Mouse (Mus musculus) lung, postnatal 14 days (tissue): ENCODE results near the gene Rplp2.
A peak's percentile ranks its signal among the peaks of the same experiment; 100 is the strongest.
"Not testable (repeated sequence)": the region's sequence is repeated elsewhere in the genome, so short reads cannot be mapped to it uniquely, and the experiment has no call there.

Experiments used
- DNase-seq: peaks from one replicate; pipeline ENCODE4 v3.0.0; 2021

The Rplp2 gene

GRCm38 (mm10) chr7:141447110-141447991, at the start of gene Rplp2:
TSS of gene Rplp2 (plus strand) at chr7:141447370.
- DNase-seq: peak; percentile 92

- DNase-seq: peak; percentile 65
Measured at GRCm38 (mm10) chr7:141403305-141403704, 43.9 kb upstream of the Rplp2 start.

GRCm38 (mm10) chr7:141405466-141405865, 41.7 kb upstream of the Rplp2 start:
- DNase-seq: no peak

- not testable (repeated sequence) for DNase-seq
Measured at GRCm38 (mm10) chr7:141407670-141408069, 39.5 kb upstream of the Rplp2 start.

- DNase-seq: peak; percentile 94
Measured at GRCm38 (mm10) chr7:141408833-141409232, 38.3 kb upstream of the Rplp2 start.

- no peak for DNase-seq
Measured at GRCm38 (mm10) chr7:141410631-141411030, 36.5 kb upstream of the Rplp2 start.

- DNase-seq: no peak
Measured at GRCm38 (mm10) chr7:141411667-141412066, 35.5 kb upstream of the Rplp2 start.

GRCm38 (mm10) chr7:141413331-141413730, 33.8 kb upstream of the Rplp2 start:
- no peak for DNase-seq

- DNase-seq: peak; percentile 100
Measured at GRCm38 (mm10) chr7:141413809-141414584, 33.2 kb upstream of the Rplp2 start, which contains the start of gene Gatd1. TSS of gene Gatd1 (minus strand) at chr7:141414136.

- DNase-seq: no peak
Measured at GRCm38 (mm10) chr7:141416144-141416841, 30.9 kb upstream of the Rplp2 start.

GRCm38 (mm10) chr7:141417731-141418681, 29.2 kb upstream of the Rplp2 start:
- DNase-seq: no peak

GRCm38 (mm10) chr7:141418970-141419369, 28.2 kb upstream of the Rplp2 start:
- peak; percentile 50 for DNase-seq

- no peak for DNase-seq
Measured at GRCm38 (mm10) chr7:141420030-141420702, 27.0 kb upstream of the Rplp2 start.

GRCm38 (mm10) chr7:141423811-141424210, 23.4 kb upstream of the Rplp2 start:
- DNase-seq: no peak

- DNase-seq: no peak
Measured at GRCm38 (mm10) chr7:141426948-141427730, 20.0 kb upstream of the Rplp2 start.

- DNase-seq: no peak
Measured at GRCm38 (mm10) chr7:141428701-141429100, 18.5 kb upstream of the Rplp2 start.

GRCm38 (mm10) chr7:141429310-141429709, 17.9 kb upstream of the Rplp2 start, which contains the start of gene Cend1:
TSS of gene Cend1 (minus strand) at chr7:141429491.
- DNase-seq: peak; percentile 24

- DNase-seq: no peak
Measured at GRCm38 (mm10) chr7:141429840-141430584, 17.2 kb upstream of the Rplp2 start.

GRCm38 (mm10) chr7:141430585-141431240, 16.5 kb upstream of the Rplp2 start:
- no peak for DNase-seq
